Mouse (Mus musculus) G1E (cell line): ENCODE results near the gene Clec11a.

ENCODE experiments used
- CTCF ChIP-seq: IDR thresholded peaks from 2 replicates; pipeline ENCODE4 v1.5.1; 2012; ENCODE audit warnings: low read depth, low read length, inconsistent platforms, mixed read lengths
- GATA1 ChIP-seq: IDR thresholded peaks from 2 replicates; pipeline ENCODE4 v1.6.1; 2012; ENCODE audit warnings: borderline replicate concordance, low read length, inconsistent platforms, mixed read lengths
- POLR2AphosphoS5 ChIP-seq: IDR thresholded peaks from 2 replicates; pipeline ENCODE4 v1.6.1; 2012; ENCODE audit warnings: low read depth, low read length, inconsistent platforms; ENCODE audit not compliant: insufficient replicate concordance
- TAL1 ChIP-seq: conservative IDR thresholded peaks from 2 replicates; pipeline ENCODE4 v1.6.1; 2012; ENCODE audit warnings: low read depth, low read length, inconsistent platforms, mixed read lengths

- TF ChIP-seq CTCF (no peak), POLR2AphosphoS5 (no peak), TAL1 (no peak), GATA1 (no peak)
Observed at GRCm38 (mm10) chr7:44317913-44318312, 11.2 kb upstream of the Clec11a start.
